Mouse (Mus musculus): ENCODE results near the gene Slc12a1. TPM values are rescaled to one million over a fixed set of nuclear protein-coding genes. Genes with fewer than 3 reads are reported as not detected.

The Slc12a1 gene
- total RNA-seq, 2 experiments from 2014 or later = 0.08 TPM; not detected in 1

DNA sequence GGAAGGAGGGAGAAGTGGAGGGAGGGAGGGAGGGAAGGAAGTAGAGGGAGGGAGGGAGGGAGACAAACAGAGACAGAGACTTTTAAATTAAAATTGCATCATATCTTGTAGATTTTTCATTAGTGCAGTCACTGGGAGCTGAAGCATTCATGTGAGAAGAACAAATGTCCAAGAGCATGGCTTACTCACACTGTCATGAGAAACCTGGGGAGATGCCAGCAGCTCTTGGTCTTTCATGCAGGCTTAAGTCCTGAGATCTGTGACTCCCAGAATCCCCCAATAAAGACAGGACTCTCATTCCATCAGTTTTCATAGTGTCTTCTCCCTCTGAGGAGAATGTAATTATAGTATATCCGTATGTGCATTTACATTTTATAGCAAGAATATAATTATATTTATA, 66.3 kb downstream of the Slc12a1 start:
- no peak overlapping the region for H3K27ac ChIP-seq
- no peak overlapping the region for H3K4me3 ChIP-seq
- no peak for DNase-seq (ENCODE audit: low spot score in 2 of 2)
- TF ChIP-seq CTCF (conservative IDR thresholded peaks at IDR 0.05) = no peak

DNA sequence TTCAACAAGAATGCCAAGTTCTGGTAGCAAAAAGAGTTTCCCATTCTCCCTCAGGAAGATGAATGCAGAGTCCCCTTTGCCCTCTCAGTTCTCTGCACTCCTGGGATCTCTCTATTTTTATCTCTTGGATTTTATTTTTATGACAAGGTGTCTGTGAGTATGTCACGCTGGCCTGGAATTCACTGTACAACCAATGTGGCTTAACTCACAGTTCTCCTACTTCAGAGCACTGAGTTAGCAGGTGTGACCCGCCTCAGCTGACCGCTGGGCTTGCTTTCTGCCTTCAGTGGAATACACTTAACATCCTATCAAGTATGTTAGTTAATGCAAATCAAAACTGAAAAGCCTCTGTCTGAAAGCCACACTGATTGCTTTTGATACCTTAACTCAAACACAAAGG, 67.0 kb downstream of the Slc12a1 start:
- no peak for TF ChIP-seq CTCF (conservative IDR thresholded peaks at IDR 0.05)
- H3K27ac ChIP-seq = no peak overlapping the region
- H3K4me3 ChIP-seq = no peak overlapping the region
- no peak for DNase-seq (ENCODE audit: low spot score in 2 of 2)

- Histone ChIP-seq H3K4me3 (no peak overlapping the region), H3K27ac (no peak overlapping the region)
- DNase-seq (ENCODE audit: low spot score in 2 of 2) = no peak
- TF ChIP-seq CTCF (conservative IDR thresholded peaks at IDR 0.05) = no peak
Measured at GRCm38 (mm10) chr2:125221673-125222072, 69.4 kb downstream of the Slc12a1 start.

- TF ChIP-seq CTCF (conservative IDR thresholded peaks at IDR 0.05) = no peak
- DNase-seq (ENCODE audit: low spot score in 2 of 2) = no peak
- H3K27ac ChIP-seq = no peak overlapping the region
- H3K4me3 ChIP-seq = no peak overlapping the region
Measured at GRCm38 (mm10) chr2:125228472-125229409, 76.4 kb downstream of the Slc12a1 start.

GRCm38 (mm10) chr2:125232183-125232582, 79.9 kb downstream of the Slc12a1 start:
- TF ChIP-seq CTCF (conservative IDR thresholded peaks at IDR 0.05) = no peak
- no peak overlapping the region for H3K27ac ChIP-seq
- DNase-seq (ENCODE audit: low spot score in 2 of 2) = no peak
- no peak overlapping the region for H3K4me3 ChIP-seq

DNA sequence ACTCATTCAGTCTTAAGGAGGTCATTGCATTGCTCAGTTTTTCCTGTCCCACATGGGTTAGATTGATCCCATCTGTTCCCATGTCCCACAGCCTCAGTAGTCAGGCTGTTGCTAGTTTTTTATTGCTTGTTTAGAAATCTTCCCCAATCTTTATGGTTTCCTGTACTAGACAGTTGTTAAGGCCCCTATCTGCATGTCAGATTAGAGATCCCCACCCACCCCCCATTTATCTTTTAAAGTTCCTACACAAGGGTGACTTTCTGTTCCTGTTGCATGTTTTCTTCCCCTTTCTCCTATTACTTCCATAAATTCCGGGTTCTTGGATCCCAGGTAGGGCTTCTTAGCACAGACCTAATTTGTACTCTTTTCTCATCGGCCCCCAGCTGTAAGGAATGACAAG, 81.2 kb downstream of the Slc12a1 start:
- H3K4me3 ChIP-seq = no peak overlapping the region
- DNase-seq (ENCODE audit: low spot score in 2 of 2) = no peak
- no peak overlapping the region for H3K27ac ChIP-seq
- TF ChIP-seq CTCF (conservative IDR thresholded peaks at IDR 0.05) = no peak

DNA sequence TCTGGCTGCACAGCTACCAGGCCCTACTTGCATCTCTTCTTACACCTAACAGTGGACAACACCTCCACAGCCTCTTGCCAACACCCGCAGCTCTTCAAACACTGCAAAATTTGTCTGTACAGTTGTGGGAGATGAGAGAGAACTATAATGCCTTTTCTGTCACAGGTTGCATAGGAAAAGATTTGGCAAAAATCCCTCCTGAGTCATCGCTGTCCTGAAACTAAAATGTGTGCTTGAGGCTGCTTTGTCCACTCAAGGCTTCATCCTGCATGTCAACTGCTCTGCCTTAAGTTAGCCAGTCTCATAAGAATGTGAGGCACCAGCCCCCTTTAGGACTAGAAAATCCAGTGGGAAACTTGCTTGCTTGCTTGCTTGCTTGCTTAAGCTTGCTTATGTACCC, 81.7 kb downstream of the Slc12a1 start:
- no peak for DNase-seq (ENCODE audit: low spot score in 2 of 2)
- TF ChIP-seq CTCF (conservative IDR thresholded peaks at IDR 0.05) = no peak
- H3K4me3 ChIP-seq = no peak overlapping the region
- no peak overlapping the region for H3K27ac ChIP-seq

- DNase-seq (ENCODE audit: low spot score in 2 of 2) = no peak
- TF ChIP-seq CTCF (conservative IDR thresholded peaks at IDR 0.05) = no peak
- no peak overlapping the region for H3K27ac ChIP-seq
- no peak overlapping the region for H3K4me3 ChIP-seq
Measured at GRCm38 (mm10) chr2:125245545-125246285, 93.4 kb downstream of the Slc12a1 start.

DNA sequence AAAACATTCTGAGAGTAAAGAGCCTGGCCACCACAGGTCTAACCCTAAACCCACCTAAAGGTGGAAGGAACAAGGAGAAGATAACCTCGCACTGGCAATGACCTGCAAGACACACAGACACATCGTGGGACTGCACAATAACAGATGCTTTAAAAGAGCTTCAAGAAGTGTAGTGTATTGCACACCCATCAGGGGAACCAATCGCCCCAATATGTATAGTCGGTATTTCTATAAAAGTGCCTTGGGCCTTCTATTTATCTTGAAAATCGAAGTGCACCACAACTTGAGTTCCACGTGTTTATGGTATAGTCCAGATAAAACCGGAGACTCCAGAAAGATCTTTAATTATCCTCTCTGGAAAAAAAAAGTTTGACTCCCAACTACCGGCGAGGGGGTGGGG, 94.4 kb downstream of the Slc12a1 start:
- H3K27ac ChIP-seq = peak overlapping the region; percentile 88
- TF ChIP-seq CTCF (conservative IDR thresholded peaks at IDR 0.05) = no peak
- DNase-seq (ENCODE audit: low spot score in 2 of 2) = no peak

GRCm38 (mm10) chr2:125247108-125247961, 95.0 kb downstream of the Slc12a1 start, which contains the start of gene Dut:
Gene Dut (plus strand): TSS chr2:125247190.
- TF ChIP-seq CTCF (conservative IDR thresholded peaks at IDR 0.05) = peak; percentile 52
- peak; percentile 86 to 91 for DNase-seq (ENCODE audit: low spot score in 2 of 2)
- Histone ChIP-seq H3K4me3 (peak within 1 kb of the TSS; percentile 72), H3K27ac (peak within 1 kb of the TSS; percentile 88)

More for the DNA sequence above, 94.4 kb downstream of the Slc12a1 start:
- H3K4me3 ChIP-seq = peak overlapping the region; percentile 72

DNA sequence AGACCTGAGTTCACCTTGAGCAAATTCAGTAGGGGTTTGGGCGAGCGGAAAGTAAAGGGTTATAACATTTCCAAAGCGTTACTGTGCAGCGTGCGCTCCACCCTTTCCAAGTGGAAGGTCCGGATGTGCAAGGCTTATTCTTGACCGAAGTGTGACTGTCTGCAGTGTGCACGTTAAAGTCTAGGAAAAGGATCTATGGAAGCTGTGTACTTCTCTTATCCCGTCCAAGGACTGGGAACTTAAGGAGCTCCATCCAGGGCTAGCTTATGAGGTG, 95.6 kb downstream of the Slc12a1 start:
- DNase-seq (ENCODE audit: low spot score in 2 of 2) = no peak
- no peak for TF ChIP-seq CTCF (conservative IDR thresholded peaks at IDR 0.05)
- Histone ChIP-seq H3K27ac (peak overlapping the region; percentile 88), H3K4me3 (peak overlapping the region; percentile 72)

DNA sequence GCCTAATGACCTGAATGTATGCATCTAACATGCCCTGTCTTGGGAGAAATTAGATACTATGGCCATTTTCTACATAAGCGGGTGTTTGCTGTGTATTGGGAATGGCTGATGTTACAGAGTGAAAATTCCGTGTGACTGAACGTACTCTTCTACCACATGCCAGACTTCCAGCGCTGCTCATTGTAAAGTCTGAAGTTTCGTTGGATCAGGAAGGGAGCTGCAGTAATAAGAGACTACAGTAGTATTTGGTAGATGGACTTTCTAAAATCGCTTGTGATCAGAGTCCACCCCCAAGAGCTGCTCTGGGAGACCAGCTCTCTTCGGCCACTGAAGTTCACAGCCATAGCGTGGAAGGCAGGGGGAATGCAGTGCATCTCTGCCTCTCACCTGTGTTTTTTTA, 96.0 kb downstream of the Slc12a1 start:
- Histone ChIP-seq H3K27ac (no peak overlapping the region), H3K4me3 (peak overlapping the region; percentile 72)
- no peak for TF ChIP-seq CTCF (conservative IDR thresholded peaks at IDR 0.05)
- DNase-seq (ENCODE audit: low spot score in 2 of 2) = no peak

DNA sequence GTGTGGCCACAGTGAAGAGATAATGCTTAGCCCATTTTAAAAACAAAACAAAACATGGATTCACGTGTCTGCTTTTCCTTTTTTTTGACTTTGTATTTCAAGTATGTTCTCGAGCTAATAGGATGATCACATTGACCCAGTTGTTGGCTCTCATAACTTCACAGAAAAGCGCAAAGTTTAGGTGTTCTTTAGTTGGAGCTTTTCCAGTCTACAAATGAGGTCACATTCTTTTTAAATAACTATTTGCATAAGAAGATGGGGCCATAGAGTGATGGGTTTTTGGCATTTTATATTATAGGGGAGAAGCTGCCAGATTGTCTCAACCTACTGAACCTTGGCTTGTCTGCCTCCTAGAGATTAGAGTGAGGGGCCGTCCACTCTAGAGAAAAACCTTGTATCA, 97.0 kb downstream of the Slc12a1 start:
- Histone ChIP-seq H3K27ac (no peak overlapping the region), H3K4me3 (no peak overlapping the region)
- no peak for DNase-seq (ENCODE audit: low spot score in 2 of 2)
- no peak for TF ChIP-seq CTCF (conservative IDR thresholded peaks at IDR 0.05)
